Mouse (Mus musculus) heart, embryonic 12.5 days (tissue): ENCODE measurements around the gene Mrpl38. TPM values are rescaled to one million over a fixed set of nuclear protein-coding genes. Genes with fewer than 3 reads are reported as not detected.

ENCODE experiments used
- ATAC-seq: fragments of 200-750 bp; cut with Nextera tagmentation; 2 replicates; pipeline ENCODE4 v1.8.0; 2017; ENCODE audit warnings: moderate TSS enrichment, moderate library complexity; ENCODE audit not compliant: insufficient number of reproducible peaks, low FRiP score
- H3K27ac ChIP-seq: fragments of 300-500 bp; sonication (generic); 2 replicates; pipeline ENCODE4 v1.5.1; 2016; ENCODE audit warnings: mild to moderate bottlenecking, moderate library complexity; ENCODE audit not compliant: poor library complexity, severe bottlenecking
- H3K27me3 ChIP-seq: fragments of 300-500 bp; sonication (generic); replicated peaks from 2 replicates; pipeline ENCODE4 v1.6.1; 2016; ENCODE audit warnings: mild to moderate bottlenecking, moderate library complexity
- H3K36me3 ChIP-seq: fragments of 300-500 bp; sonication (generic); 2 replicates; pipeline ENCODE4 v1.6.1; 2016; ENCODE audit warnings: mild to moderate bottlenecking, moderate library complexity
- H3K4me1 ChIP-seq: fragments of 300-500 bp; sonication (generic); replicated peaks from 2 replicates; pipeline ENCODE4 v1.6.1; 2016; ENCODE audit warnings: mild to moderate bottlenecking
- H3K4me2 ChIP-seq: fragments of 300-500 bp; sonication (generic); 2 replicates; pipeline ENCODE4 v1.6.1; 2016; ENCODE audit warnings: mild to moderate bottlenecking, moderate library complexity
- H3K4me3 ChIP-seq: fragments of 300-500 bp; sonication (generic); 2 replicates; pipeline ENCODE4 v1.5.1; 2016; ENCODE audit warnings: mild to moderate bottlenecking
- H3K9ac ChIP-seq: fragments of 300-500 bp; sonication (generic); 2 replicates; pipeline ENCODE4 v1.6.1; 2016; ENCODE audit warnings: mild to moderate bottlenecking, moderate library complexity
- H3K9me3 ChIP-seq: fragments of 300-500 bp; sonication (generic); replicated peaks from 2 replicates; pipeline ENCODE4 v1.6.1; 2016; ENCODE audit warnings: mild to moderate bottlenecking, moderate library complexity
- WGBS: fragments of 180-500 bp; shearing (Covaris S2); methylation state at CpG from one replicate; pipeline ENCODE4 v1.1.7; 2016; 5-methylcytosine and 5-hydroxymethylcytosine counted together
- polyA plus RNA-seq: library from polyadenylated mRNA; unstranded; fragments of >200 nt; fragmentation: Nextera tagmentation; extraction: Ambion mirVana; gene quantifications from 2 replicates; pipeline ENCODE4 v1.2.1, GENCODE M21; 2016

Gene Mrpl38
- polyA plus RNA-seq, 1 experiment from 2014 or later: 85.0 TPM

DNA sequence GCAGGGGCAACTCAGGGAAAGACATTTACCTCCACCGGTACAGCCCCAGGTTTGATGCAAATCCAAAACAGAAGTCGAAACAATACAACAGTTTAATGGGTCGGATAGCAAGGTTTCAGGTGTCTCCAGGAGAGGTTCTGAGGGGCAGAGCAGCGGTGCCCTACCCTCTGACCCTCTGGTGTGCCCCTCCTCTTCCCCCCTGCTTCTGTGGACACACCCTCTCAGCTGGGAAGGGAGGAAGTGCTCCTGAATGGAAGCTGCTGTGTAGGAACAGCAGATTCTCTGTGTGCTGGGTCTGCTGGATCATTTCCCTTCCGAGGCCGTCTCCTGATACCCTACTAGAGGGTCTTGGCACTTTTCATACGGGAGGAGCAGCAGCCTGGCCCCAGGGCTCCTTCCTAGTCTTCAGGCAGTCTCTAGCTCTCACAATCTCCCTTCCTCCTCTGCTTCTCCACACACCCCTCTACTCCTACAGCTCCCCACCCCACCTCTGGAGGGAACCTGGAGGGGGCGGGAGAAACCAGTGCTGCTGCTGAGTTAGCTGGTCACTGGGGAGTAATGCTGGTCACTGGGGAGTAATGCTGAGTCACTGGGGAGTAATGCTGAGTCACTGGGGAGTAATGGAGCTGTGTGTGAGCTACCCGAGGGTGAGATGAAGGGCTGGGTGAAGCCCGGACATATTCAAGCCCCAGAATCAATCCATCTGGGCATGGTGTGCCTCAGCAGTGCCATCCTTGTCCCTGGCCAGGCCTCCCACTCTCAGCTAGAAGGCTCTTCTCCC lies 3.7 kb upstream of the Mrpl38 start:
- WGBS: 67% methylated on average over 10 of the region's 10 CpGs

DNA sequence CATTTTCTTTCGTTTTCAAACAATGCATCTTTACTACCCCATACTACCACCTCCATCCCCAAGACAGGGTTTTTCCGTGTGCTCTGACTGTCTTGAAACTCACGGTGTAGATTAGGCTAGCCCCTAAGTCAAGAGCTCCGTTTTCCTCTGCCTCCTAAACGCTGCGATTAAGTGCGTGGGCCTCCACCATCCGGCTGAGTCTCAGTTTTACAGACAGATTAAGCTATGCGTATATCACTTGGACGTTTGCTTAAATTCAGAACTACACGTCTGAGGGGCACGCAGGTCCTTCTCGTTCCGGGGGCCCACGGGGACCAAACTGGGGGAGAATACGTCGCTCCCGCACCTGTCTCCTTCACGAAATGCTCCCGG lies 586 bp downstream of the Mrpl38 start:
- under 1% methylated on average over 20 of the region's 20 CpGs for WGBS
- H3K36me3 ChIP-seq: peaks cover 46% of the 10 kb centered on the region
- H3K4me1 ChIP-seq: peaks cover 10% of the 10 kb centered on the region; the same call in 1 of the 2 replicates
- H3K9me3 ChIP-seq: no peaks in the 10 kb centered on the region
- H3K9ac ChIP-seq: peak overlapping the region; percentile 88
- ATAC-seq: no peak
- H3K4me3 ChIP-seq: peak overlapping the region; percentile 81
- peak overlapping the region; percentile 65 for H3K27ac ChIP-seq
- H3K27me3 ChIP-seq: no peaks in the 10 kb centered on the region
- H3K4me2 ChIP-seq: peak overlapping the region; percentile 77

More for the DNA sequence above, 3.7 kb upstream of the Mrpl38 start:
- peaks cover 10% of the 10 kb centered on the region; the same call in 1 of the 2 replicates for H3K4me1 ChIP-seq
- H3K4me3 ChIP-seq: no peak overlapping the region
- peaks cover 59% of the 10 kb centered on the region for H3K36me3 ChIP-seq
- H3K4me2 ChIP-seq: no peak overlapping the region
- no peak overlapping the region for H3K27ac ChIP-seq
- H3K27me3 ChIP-seq: no peaks in the 10 kb centered on the region
- ATAC-seq: peak; percentile 79
- no peak overlapping the region for H3K9ac ChIP-seq
- no peaks in the 10 kb centered on the region for H3K9me3 ChIP-seq

DNA sequence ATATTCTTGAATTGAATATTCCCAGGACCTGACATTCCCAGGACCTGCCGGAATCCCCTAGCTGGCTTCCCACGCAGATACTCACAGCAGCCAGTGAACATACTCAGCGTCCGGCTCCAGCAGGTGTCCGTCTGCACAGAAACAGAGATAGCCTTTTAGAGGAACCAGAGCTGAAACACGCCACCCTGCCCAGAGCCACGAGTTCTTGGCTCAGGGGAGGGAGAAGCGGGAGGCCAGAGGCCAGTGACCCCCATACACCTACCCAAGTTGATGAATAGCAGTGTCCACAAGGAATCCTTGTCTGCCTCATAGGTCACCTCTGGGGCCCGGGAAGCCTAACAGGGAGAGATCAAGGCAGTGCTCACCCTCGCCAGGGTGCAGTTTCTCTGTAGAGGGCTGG lies 4.5 kb downstream of the Mrpl38 start:
- Histone ChIP-seq H3K36me3 (peaks cover 44% of the 10 kb centered on the region), H3K9me3 (no peaks in the 10 kb centered on the region), H3K4me2 (no peak overlapping the region), H3K27ac (no peak overlapping the region), H3K4me3 (no peak overlapping the region), H3K27me3 (no peaks in the 10 kb centered on the region), H3K9ac (no peak overlapping the region), H3K4me1 (peaks cover 26% of the 10 kb centered on the region)
- no peak for ATAC-seq
- WGBS: 84% methylated on average over 10 of the region's 10 CpGs

DNA sequence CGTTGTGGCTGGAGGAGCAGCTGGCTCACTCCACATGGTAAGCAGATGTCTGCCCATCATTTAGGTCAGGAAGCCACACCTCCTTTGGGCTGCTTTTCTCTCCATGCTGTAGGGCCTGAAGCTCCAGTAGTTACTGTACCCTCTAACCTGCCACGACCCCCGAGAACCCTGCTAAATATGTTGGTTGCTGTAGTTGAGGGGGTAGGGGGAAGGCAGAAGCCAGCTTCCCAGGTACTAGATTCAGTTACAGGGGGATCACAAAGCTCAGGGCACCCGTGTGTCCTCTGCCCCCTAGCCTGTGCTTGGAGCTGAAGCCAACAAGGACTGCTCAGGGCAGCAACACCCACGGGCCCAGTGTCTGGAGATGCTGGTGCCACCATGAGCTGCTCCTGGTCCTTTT lies 5.2 kb downstream of the Mrpl38 start:
- peaks cover 44% of the 10 kb centered on the region for H3K36me3 ChIP-seq
- 76% methylated on average over 5 of the region's 5 CpGs for WGBS
- no peaks in the 10 kb centered on the region for H3K9me3 ChIP-seq
- H3K9ac ChIP-seq: no peak overlapping the region
- H3K4me1 ChIP-seq: peaks cover 26% of the 10 kb centered on the region
- ATAC-seq: no peak
- no peak overlapping the region for H3K4me3 ChIP-seq
- H3K27ac ChIP-seq: no peak overlapping the region
- H3K4me2 ChIP-seq: no peak overlapping the region
- H3K27me3 ChIP-seq: no peaks in the 10 kb centered on the region

DNA sequence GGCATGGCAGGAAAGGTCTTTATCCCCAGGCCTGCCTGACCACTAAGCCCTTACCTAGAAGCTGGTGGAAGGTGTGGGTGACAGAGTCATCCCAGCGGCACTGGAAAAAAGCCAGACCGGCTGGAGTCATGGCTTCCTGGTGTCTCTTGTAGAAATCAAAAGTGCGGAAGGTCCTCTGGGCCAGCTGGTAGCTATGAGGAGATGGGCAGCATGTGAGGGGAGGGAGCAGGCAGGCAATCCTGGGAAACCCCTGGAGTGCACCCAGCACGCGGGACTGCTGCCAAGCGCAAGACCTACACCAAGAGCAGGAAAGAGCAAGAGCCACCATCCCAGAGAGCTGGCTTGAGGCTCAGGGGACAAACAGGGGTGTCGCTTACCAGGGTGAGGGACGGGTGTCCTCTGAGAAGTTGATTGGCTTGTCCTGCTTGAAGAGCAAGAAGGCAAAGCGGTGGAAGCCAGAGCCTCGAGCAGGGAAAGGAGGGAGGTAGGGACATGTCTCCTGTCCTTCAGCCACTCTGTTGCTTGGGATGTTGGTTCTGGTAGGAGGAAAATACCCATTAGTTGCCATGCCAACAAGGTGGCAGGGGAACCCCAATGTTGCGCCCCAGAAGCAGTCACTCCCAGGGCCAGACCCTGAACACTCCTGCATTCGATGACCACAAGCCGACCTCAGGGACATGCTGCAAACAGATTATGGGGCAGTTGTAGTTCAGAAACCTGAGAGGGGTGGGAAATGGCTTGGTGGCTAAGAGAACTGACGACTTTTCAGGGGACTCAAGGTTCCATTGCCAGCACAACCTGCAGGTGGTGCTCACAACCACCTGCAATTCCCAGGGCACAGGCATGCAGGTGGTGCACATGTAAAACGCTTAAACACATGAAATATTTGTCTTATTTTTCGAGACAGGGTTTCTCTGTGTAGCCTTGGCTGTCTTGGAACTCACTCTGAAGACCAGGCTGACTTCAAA lies 6.0 kb downstream of the Mrpl38 start:
- Histone ChIP-seq H3K4me3 (no peak overlapping the region), H3K9me3 (no peaks in the 10 kb centered on the region), H3K4me2 (no peak overlapping the region), H3K4me1 (peaks cover 27% of the 10 kb centered on the region), H3K27ac (no peak overlapping the region), H3K36me3 (peaks cover 44% of the 10 kb centered on the region), H3K27me3 (no peaks in the 10 kb centered on the region), H3K9ac (no peak overlapping the region)
- ATAC-seq: no peak
- WGBS: 83% methylated on average over 16 of the region's 16 CpGs

DNA sequence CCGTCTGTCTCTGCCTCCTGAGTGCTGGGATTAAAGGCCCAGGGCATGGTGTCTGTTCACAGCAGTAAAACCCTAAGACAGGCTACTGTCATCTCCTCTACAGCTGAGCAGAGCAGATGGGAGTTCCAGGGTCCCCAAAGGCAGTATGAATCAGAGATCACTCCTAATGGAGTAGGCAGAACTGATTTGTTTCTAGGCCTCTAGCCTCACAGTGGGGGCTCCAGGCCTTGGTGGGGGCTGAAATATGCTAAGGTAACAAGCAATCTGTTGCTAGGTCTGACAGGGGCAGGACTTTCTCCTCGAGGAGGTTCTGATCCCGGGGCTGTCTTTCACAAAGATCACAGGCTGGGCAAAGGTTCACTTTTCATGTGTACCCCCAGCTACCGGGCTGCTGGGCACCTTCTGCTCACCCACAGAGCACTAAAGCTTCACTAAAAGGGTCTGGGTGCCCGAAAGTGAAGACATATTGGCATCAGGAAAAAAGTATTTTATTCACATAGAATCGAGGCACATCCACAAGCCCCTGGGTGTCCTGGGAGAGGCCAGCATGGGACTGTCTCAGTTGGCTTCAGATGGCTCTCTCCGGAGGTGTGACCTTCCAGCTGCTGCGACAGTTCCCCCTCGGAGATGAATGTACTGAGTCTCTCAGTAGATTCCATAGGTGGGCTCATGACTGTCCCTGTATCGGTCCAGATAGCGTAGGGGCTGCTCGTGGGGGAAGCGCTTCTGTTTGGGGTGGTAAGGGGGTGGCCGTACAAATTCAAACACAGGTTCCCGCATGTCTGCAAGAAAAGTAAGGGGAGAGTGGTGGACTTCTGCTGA lies 7.1 kb downstream of the Mrpl38 start:
- H3K36me3 ChIP-seq: peaks cover 49% of the 10 kb centered on the region
- H3K9me3 ChIP-seq: no peaks in the 10 kb centered on the region
- H3K27ac ChIP-seq: peak overlapping the region; percentile 92
- H3K4me3 ChIP-seq: peak overlapping the region; percentile 66
- ATAC-seq: no peak
- H3K4me2 ChIP-seq: peak overlapping the region; percentile 69
- peak overlapping the region; percentile 86 for H3K9ac ChIP-seq
- H3K4me1 ChIP-seq: peaks cover 35% of the 10 kb centered on the region
- no peaks in the 10 kb centered on the region for H3K27me3 ChIP-seq
- 82% methylated on average over 15 of the region's 15 CpGs for WGBS

DNA sequence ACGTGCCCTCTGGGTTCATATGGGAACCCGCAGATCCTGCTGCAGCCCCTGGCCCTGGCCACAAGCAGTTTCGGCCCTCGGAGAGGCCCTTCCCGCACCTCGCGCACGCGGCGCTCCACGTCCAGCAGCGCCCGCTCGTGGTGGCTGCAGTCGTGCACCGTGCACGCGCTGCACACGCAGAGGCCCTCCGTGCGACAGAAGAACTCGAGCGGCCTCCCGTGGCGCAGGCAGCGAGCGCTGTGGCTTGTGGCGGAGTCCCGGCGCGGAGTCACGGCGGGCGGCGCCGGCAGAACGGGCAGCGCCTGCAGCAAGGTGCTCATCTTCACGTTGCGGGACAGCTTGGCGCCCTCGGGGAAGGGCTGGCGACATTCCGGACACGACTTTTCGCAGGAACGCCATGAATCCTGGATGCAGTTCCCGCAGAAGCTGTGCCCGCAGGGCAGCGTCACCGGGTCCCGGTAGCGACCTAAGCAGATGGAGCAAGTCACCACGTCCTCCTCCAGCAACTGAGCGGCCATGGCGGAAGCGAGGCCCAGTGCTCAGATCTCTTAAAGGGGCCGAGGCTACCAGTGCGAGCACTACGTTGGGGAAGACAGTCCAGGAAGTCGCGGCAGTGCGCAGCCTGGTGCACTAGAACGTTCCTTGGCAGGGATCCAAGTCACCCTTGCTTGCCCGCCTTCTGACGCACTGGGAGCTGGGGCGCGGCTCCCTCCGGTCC lies 8.0 kb downstream of the Mrpl38 start, which contains the start of gene Trim65:
Trim65 (minus strand) TSS at position 641 of the 718 bp plus-strand sequence.
- Histone ChIP-seq H3K27me3 (no peaks in the 10 kb centered on the region), H3K4me2 (peak within 1 kb of the TSS; percentile 69), H3K9ac (peak within 1 kb of the TSS; percentile 86), H3K4me1 (peaks cover 35% of the 10 kb centered on the region), H3K9me3 (peaks cover under 1% of the 10 kb centered on the region; the same call in 1 of the 2 replicates), H3K36me3 (peaks cover 49% of the 10 kb centered on the region), H3K4me3 (peak within 1 kb of the TSS; percentile 66), H3K27ac (peak within 1 kb of the TSS; percentile 92)
- peak; percentile 86 for ATAC-seq
- under 1% methylated on average over 69 of the region's 69 CpGs for WGBS

DNA sequence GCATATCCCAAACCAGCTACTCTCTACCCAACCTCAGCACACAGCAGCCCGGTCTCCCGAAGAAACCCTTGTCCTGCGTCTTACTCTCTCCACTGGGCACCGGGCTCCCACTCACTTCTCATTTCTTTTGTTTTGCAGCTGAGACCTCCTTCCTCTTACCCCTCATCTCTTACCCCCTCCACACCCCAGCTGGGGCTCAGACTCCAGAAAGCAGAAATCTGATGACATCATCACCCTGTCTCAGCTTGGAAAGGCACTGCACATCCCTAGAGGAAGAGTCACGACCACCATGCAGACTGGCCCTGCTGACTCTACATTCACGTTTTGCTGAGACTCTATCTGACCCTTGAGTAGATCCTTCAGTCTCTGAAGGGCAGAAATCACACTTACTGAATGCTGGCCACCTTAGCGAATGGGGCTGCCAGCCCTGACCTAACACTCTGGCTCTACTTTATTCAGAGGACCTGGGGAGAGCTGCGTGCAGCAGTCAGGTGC lies 8.6 kb downstream of the Mrpl38 start:
- Histone ChIP-seq H3K4me3 (peak overlapping the region; percentile 66), H3K36me3 (peaks cover 50% of the 10 kb centered on the region)
- WGBS: 44% methylated on average over 8 of the region's 8 CpGs

DNA sequence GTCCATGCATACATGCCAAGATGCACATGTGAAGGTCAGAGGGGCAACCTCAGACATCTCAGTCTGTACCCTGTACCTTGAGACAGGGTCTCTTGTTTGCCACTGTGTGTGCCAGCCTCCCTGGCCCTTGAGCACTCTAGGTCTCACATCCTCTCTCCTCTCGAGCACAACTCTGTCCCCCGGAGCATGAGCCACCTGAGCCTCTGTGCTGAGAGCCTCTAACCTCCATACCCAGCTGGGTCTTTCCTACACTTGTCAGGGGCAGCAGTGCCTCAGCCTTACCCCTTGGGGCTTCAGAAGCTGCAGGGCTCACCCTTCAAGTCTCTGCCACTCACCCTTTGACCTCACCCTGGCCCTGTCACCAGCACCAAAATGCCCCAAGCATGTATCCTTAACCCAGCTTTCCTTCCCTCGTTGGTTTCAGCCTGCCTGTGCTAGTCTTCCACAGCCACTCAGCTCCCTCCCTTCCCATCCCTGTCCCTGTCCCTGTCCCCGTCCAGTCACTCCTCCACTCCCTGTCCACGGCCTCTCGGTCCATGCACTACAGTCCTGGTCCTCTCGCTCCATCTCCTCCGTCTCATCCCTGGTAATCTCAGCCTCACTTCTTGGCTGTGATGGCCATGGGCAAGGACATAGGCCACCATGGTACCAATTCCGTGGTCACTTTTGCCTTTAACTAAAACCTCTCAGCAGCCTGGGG lies 9.4 kb downstream of the Mrpl38 start:
- ATAC-seq: no peak
- Histone ChIP-seq H3K9ac (peak overlapping the region; percentile 86; the same call in 1 of the 2 replicates), H3K9me3 (peaks cover 4% of the 10 kb centered on the region; the same call in 1 of the 2 replicates), H3K27me3 (no peaks in the 10 kb centered on the region), H3K4me2 (peak overlapping the region; percentile 69), H3K4me1 (peaks cover 35% of the 10 kb centered on the region), H3K36me3 (peaks cover 43% of the 10 kb centered on the region), H3K27ac (0 out of 2 replicates have a peak overlapping the region, but pooled peaks have one; percentile 37), H3K4me3 (no peak overlapping the region)
- WGBS: 76% methylated on average over 9 of the region's 9 CpGs

More for the DNA sequence above, 8.6 kb downstream of the Mrpl38 start:
- ATAC-seq: peak; percentile 24; the same call in 1 of the 2 replicates
- no peaks in the 10 kb centered on the region for H3K27me3 ChIP-seq
- H3K9me3 ChIP-seq: peaks cover 4% of the 10 kb centered on the region; the same call in 1 of the 2 replicates
- H3K4me1 ChIP-seq: peaks cover 35% of the 10 kb centered on the region
- H3K9ac ChIP-seq: peak overlapping the region; percentile 86
- H3K27ac ChIP-seq: peak overlapping the region; percentile 92
- peak overlapping the region; percentile 69 for H3K4me2 ChIP-seq
